Mouse (Mus musculus) embryo, embryonic 11 days (tissue): Measurements from ENCODE around the gene Gm10563.
"Not testable (repeated sequence)": the region's sequence is repeated elsewhere in the genome, so short reads cannot be mapped to it uniquely, and the experiment has no call there.

Source experiments
- DNase-seq: peaks from one replicate; pipeline ENCODE4 v3.0.0-alpha.2; 2015

Gene Gm10563

GRCm38 (mm10) chr4:155595777-155596176, 49.4 kb downstream of the Gm10563 start:
- DNase-seq, result no peak

- DNase-seq, result no peak
Observed at GRCm38 (mm10) chr4:155593780-155594179, 51.4 kb downstream of the Gm10563 start.

- no peak for DNase-seq
Observed at GRCm38 (mm10) chr4:155591012-155591719, 54.0 kb downstream of the Gm10563 start.

GRCm38 (mm10) chr4:155589356-155589755, 55.9 kb downstream of the Gm10563 start:
- DNase-seq, result no peak

- DNase-seq, result no peak
Observed at GRCm38 (mm10) chr4:155582279-155582905, 62.8 kb downstream of the Gm10563 start.

GRCm38 (mm10) chr4:155580420-155580819, 64.8 kb downstream of the Gm10563 start:
- DNase-seq, result peak; percentile 65

- no peak for DNase-seq
Observed at GRCm38 (mm10) chr4:155578336-155579125, 66.7 kb downstream of the Gm10563 start.

- DNase-seq, result no peak
Observed at GRCm38 (mm10) chr4:155577741-155578140, 67.5 kb downstream of the Gm10563 start.

GRCm38 (mm10) chr4:155577132-155577531, 68.1 kb downstream of the Gm10563 start:
- no peak for DNase-seq

GRCm38 (mm10) chr4:155575521-155575920, 69.7 kb downstream of the Gm10563 start:
- DNase-seq, result no peak

- no peak for DNase-seq
Observed at GRCm38 (mm10) chr4:155574931-155575330, 70.3 kb downstream of the Gm10563 start.

- DNase-seq, result no peak
Observed at GRCm38 (mm10) chr4:155573876-155574275, 71.3 kb downstream of the Gm10563 start.

GRCm38 (mm10) chr4:155573155-155573554, 72.1 kb downstream of the Gm10563 start:
- no peak for DNase-seq

GRCm38 (mm10) chr4:155571442-155571841, 73.8 kb downstream of the Gm10563 start:
- no peak for DNase-seq

- not testable (repeated sequence) for DNase-seq
Observed at GRCm38 (mm10) chr4:155570315-155570714, 74.9 kb downstream of the Gm10563 start.

GRCm38 (mm10) chr4:155569818-155570217, 75.4 kb downstream of the Gm10563 start:
- DNase-seq, result no peak

- DNase-seq, result no peak
Observed at GRCm38 (mm10) chr4:155568632-155569370, 76.4 kb downstream of the Gm10563 start.

GRCm38 (mm10) chr4:155568170-155568569, 77.0 kb downstream of the Gm10563 start:
- peak; percentile 39 for DNase-seq

GRCm38 (mm10) chr4:155566555-155566954, 78.7 kb downstream of the Gm10563 start:
- DNase-seq, result no peak
